Mouse (Mus musculus) myocyte (in vitro differentiated cells): Measurements from ENCODE around the gene Nsf. TPM values are rescaled to one million over a fixed set of nuclear protein-coding genes. Genes with fewer than 3 reads are reported as not detected.

Source experiments
- H3K27me3 ChIP-seq: one replicate; pipeline ENCODE4 v1.6.1; 2011; ENCODE audit not compliant: control insufficient read depth, insufficient read depth, insufficient read length
- H3K36me3 ChIP-seq: one replicate; pipeline ENCODE4 v1.6.1; 2011; ENCODE audit not compliant: control insufficient read depth, insufficient read depth
- H3K4me2 ChIP-seq: one replicate; pipeline ENCODE4 v1.6.1; 2011; ENCODE audit warnings: low read depth, control low read depth
- H3K4me3 ChIP-seq: one replicate; pipeline ENCODE4 v1.5.1; 2011; ENCODE audit warnings: mild to moderate bottlenecking, control low read depth, moderate library complexity
- H3K79me2 ChIP-seq: one replicate; pipeline ENCODE4 v1.6.1; 2011; ENCODE audit not compliant: control insufficient read depth, insufficient read depth
- H3ac ChIP-seq: one replicate; pipeline ENCODE4 v1.6.1; 2011; ENCODE audit not compliant: control insufficient read depth, insufficient read length
- CEBPB ChIP-seq: IDR thresholded peaks from 2 replicates; pipeline ENCODE4 v1.6.1; 2011; ENCODE audit warnings: mild to moderate bottlenecking, moderate library complexity; ENCODE audit not compliant: poor library complexity, insufficient read depth, severe bottlenecking
- E2F4 ChIP-seq: IDR thresholded peaks from one replicate; pipeline ENCODE4 v1.6.1; 2011; ENCODE audit warnings: mild to moderate bottlenecking, control low read depth, moderate library complexity; ENCODE audit not compliant: insufficient read depth
- MAX ChIP-seq: IDR thresholded peaks from one replicate; pipeline ENCODE4 v1.6.1; 2011; ENCODE audit warnings: low read depth, mild to moderate bottlenecking, control low read depth
- MYOD1 ChIP-seq, 3 experiments: IDR thresholded peaks; one replicate each; pipeline ENCODE4 v1.6.1; 2011; ENCODE audit warnings: control low read depth in 2 of 3, low read depth in 2 of 3, mild to moderate bottlenecking in 2 of 3, moderate library complexity in 1 of 3; ENCODE audit not compliant: insufficient read length in 2 of 3, control insufficient read depth in 1 of 3
- MYOG ChIP-seq, 3 experiments: IDR thresholded peaks; one replicate each; pipeline ENCODE4 v1.6.1; 2011; ENCODE audit warnings: control low read depth in 2 of 3, low read depth in 2 of 3, mild to moderate bottlenecking in 2 of 3; ENCODE audit not compliant: insufficient read length in 2 of 3, control insufficient read depth in 1 of 3, insufficient read depth in 1 of 3
- POLR2A ChIP-seq: IDR thresholded peaks from one replicate; pipeline ENCODE4 v1.6.1; 2011; ENCODE audit warnings: low read depth, mild to moderate bottlenecking, control low read depth, moderate library complexity; ENCODE audit not compliant: insufficient read length
- POLR2AphosphoS2 ChIP-seq: IDR thresholded peaks from one replicate; pipeline ENCODE4 v1.6.1; 2011; ENCODE audit warnings: low read depth, control low read depth; ENCODE audit not compliant: insufficient read length
- REST ChIP-seq: IDR thresholded peaks from one replicate; pipeline ENCODE4 v1.6.1; 2011; ENCODE audit warnings: mild to moderate bottlenecking, control low read depth, moderate library complexity; ENCODE audit not compliant: insufficient read depth, insufficient read length
- SRF ChIP-seq: IDR thresholded peaks from one replicate; pipeline ENCODE4 v1.6.1; 2011; ENCODE audit warnings: low read depth; ENCODE audit not compliant: control insufficient read depth, insufficient read length
- TCF12 ChIP-seq: IDR thresholded peaks from one replicate; pipeline ENCODE4 v1.6.1; 2011; ENCODE audit warnings: mild to moderate bottlenecking, control low read depth; ENCODE audit not compliant: poor library complexity, insufficient read depth, severe bottlenecking
- TCF3 ChIP-seq: IDR thresholded peaks from one replicate; pipeline ENCODE4 v1.6.1; 2011; ENCODE audit warnings: low read depth, control low read depth; ENCODE audit not compliant: insufficient read length
- USF1 ChIP-seq: IDR thresholded peaks from one replicate; pipeline ENCODE4 v1.6.1; 2011; ENCODE audit warnings: low read depth, mild to moderate bottlenecking, control low read depth, moderate library complexity
- polyA plus RNA-seq: library from polyadenylated mRNA; unstranded; fragments of >200 nt; fragmentation: generic; extraction: Trizol; gene quantifications from one replicate; pipeline ENCODE4 v1.2.1, GENCODE M21; 2012; ENCODE audit warnings: missing spikeins

Gene Nsf
- polyA plus RNA-seq, 1 experiment: 17.2 TPM

DNA sequence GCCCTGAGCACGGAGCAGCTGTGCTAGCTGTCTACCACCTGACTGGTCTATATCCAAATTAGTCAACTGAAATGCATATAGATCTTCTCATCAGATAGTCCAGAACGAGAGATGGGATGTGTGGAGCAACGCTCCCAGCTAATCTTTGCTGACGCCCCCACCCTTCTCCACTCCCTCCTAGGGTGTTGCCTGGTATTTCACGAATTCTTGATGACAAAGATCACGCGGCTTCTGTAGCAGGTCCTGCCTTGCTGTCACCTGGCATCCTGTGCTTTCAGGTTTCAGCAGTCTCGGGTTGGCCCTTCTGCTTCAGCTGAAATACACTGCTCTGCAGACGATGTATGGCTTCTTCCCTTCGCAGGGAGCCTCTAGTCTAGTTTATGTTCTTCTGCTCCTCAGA, 61.0 kb downstream of the Nsf start:
- H3K4me3 ChIP-seq: no peak overlapping the region
- peaks cover 3% of the 10 kb centered on the region for H3K36me3 ChIP-seq
- TF ChIP-seq SRF (no peak), POLR2AphosphoS2 (no peak), TCF3 (no peak), POLR2A (no peak), USF1 (no peak), MYOG (IDR thresholded peaks at IDR 0.05; ENCODE audit: control insufficient read depth in 1 of 3, insufficient read depth in 1 of 3, insufficient read length in 2 of 3, low read depth in 2 of 3) (no peak), REST (no peak), TCF12 (no peak), CEBPB (no peak), E2F4 (no peak), MYOD1 (IDR thresholded peaks at IDR 0.05; ENCODE audit: control insufficient read depth in 1 of 3, insufficient read length in 2 of 3, low read depth in 2 of 3) (no peak), MAX (no peak)
- H3K4me2 ChIP-seq: no peak overlapping the region
- no peaks in the 10 kb centered on the region for H3K79me2 ChIP-seq
- no peak overlapping the region for H3ac ChIP-seq
- no peaks in the 10 kb centered on the region for H3K27me3 ChIP-seq

DNA sequence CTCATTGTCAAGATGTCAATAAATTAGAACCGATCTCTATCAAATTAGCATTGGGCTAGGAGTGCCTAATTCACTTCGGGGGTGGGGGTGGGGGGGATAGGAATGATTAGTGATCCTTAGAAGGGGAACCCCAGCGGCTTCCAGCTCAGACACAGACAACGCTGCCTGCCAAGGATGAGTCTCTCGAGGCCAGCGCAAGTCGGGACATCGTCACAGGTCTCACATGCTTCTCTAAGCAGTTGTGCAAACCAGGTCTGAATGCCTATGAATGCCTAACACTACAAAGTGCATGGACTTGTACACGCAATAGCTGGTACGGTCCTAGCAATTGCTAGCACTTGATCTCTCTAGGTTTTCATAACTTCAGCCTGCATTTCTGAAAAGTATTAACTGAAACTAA, 62.1 kb downstream of the Nsf start:
- no peaks in the 10 kb centered on the region for H3K79me2 ChIP-seq
- no peaks in the 10 kb centered on the region for H3K27me3 ChIP-seq
- H3ac ChIP-seq: no peak overlapping the region
- H3K4me3 ChIP-seq: no peak overlapping the region
- H3K36me3 ChIP-seq: peaks cover 3% of the 10 kb centered on the region
- H3K4me2 ChIP-seq: no peak overlapping the region
- no peak for TF ChIP-seq SRF
- TF ChIP-seq TCF12: no peak
- no peak for TF ChIP-seq POLR2A
- no peak for TF ChIP-seq MYOG (IDR thresholded peaks at IDR 0.05; ENCODE audit: control insufficient read depth in 1 of 3, insufficient read depth in 1 of 3, insufficient read length in 2 of 3, low read depth in 2 of 3)
- no peak for TF ChIP-seq E2F4
- TF ChIP-seq CEBPB: no peak
- no peak for TF ChIP-seq TCF3
- no peak for TF ChIP-seq MAX
- no peak for TF ChIP-seq MYOD1 (IDR thresholded peaks at IDR 0.05; ENCODE audit: control insufficient read depth in 1 of 3, insufficient read length in 2 of 3, low read depth in 2 of 3)
- no peak for TF ChIP-seq POLR2AphosphoS2
- no peak for TF ChIP-seq USF1
- TF ChIP-seq REST: no peak

DNA sequence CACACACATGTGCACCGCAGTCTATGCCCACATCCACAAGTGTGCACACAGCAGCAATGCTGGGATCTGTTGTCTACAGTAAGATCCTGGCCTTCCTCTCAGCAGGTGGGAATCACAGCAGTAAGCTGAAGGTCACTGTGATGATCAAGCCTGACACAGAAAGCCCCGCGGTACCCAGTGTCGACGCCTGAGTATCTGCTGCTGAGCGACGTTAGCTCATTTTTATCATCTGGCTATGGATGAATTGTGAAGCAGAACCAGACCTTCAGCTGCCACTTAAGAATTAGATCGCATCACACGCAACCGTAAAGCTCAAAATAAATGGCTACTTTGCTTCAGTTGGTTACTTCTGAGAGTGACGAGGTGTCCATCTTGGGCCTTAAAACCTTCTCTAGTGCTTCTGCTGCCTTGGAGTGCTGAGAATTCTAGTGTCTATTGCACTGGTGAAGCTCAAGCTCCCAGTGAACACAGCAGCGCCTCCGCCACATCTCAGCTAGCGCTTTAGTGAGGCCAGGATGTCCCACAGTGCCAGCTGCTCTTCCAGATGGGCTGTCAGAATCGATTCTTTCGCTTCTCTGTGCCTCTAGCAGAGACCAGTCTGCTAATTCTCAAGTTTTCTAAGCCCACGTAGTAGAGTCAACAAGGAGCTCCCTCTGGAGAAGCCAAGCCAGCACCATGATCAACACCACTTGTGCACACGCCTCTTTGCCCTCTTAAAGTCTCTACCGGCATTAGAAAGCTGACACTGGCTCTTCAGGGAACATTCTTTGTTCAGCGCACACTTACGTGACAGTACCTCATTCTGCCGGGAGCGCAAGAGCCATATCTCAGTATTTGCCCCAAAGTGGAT, 63.3 kb downstream of the Nsf start:
- H3ac ChIP-seq: no peak overlapping the region
- no peak overlapping the region for H3K4me2 ChIP-seq
- H3K36me3 ChIP-seq: peaks cover 3% of the 10 kb centered on the region
- H3K79me2 ChIP-seq: no peaks in the 10 kb centered on the region
- no peak overlapping the region for H3K4me3 ChIP-seq
- TF ChIP-seq MYOG (IDR thresholded peaks at IDR 0.05; ENCODE audit: control insufficient read depth in 1 of 3, insufficient read depth in 1 of 3, insufficient read length in 2 of 3, low read depth in 2 of 3): no peak
- no peak for TF ChIP-seq E2F4
- no peak for TF ChIP-seq USF1
- no peak for TF ChIP-seq SRF
- TF ChIP-seq MYOD1 (IDR thresholded peaks at IDR 0.05; ENCODE audit: control insufficient read depth in 1 of 3, insufficient read length in 2 of 3, low read depth in 2 of 3): no peak
- no peak for TF ChIP-seq TCF12
- no peak for TF ChIP-seq MAX
- TF ChIP-seq POLR2A: no peak
- TF ChIP-seq TCF3: no peak
- no peak for TF ChIP-seq REST
- no peak for TF ChIP-seq CEBPB
- no peak for TF ChIP-seq POLR2AphosphoS2
- H3K27me3 ChIP-seq: no peaks in the 10 kb centered on the region

DNA sequence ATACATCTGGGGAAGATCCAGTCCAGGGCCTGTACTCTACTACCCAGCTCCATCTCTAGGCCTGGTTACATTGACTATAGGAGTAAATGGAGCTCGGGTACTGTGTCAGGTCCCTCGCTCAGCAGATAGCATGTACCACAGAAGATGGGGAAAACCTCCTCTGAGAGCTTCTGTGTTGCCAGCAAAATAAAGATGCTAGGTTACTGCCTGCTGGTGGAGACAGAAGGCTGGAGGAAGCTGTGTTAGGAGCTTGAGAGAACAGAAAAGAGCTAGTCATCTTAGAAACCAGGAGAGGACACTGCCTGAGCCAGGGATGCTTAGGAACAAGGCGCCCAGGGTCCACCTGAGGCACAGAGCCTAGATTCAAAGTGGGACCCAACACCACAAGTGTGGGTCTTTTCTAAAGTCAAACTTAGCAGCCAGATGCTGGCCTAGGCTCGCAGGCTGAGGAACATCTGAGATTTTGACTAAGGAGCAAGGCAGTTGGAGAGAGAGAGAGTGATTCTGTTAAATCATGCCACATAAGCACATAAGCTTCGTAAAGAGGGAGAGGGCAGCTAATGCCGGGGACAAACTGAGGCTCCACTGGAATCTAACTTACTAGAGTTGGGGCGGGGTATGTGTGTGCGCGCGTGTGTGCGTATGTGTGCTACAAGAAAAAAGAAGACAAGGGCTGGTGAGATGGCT, 66.0 kb downstream of the Nsf start:
- no peak for TF ChIP-seq USF1
- no peak for TF ChIP-seq CEBPB
- no peak for TF ChIP-seq TCF12
- no peak for TF ChIP-seq MYOD1 (IDR thresholded peaks at IDR 0.05; ENCODE audit: control insufficient read depth in 1 of 3, insufficient read length in 2 of 3, low read depth in 2 of 3)
- no peak for TF ChIP-seq TCF3
- no peak for TF ChIP-seq REST
- no peak for TF ChIP-seq E2F4
- TF ChIP-seq POLR2A: no peak
- no peak for TF ChIP-seq SRF
- no peak for TF ChIP-seq MYOG (IDR thresholded peaks at IDR 0.05; ENCODE audit: control insufficient read depth in 1 of 3, insufficient read depth in 1 of 3, insufficient read length in 2 of 3, low read depth in 2 of 3)
- TF ChIP-seq POLR2AphosphoS2: no peak
- TF ChIP-seq MAX: no peak
- H3K27me3 ChIP-seq: no peaks in the 10 kb centered on the region
- H3K4me2 ChIP-seq: no peak overlapping the region
- no peaks in the 10 kb centered on the region for H3K79me2 ChIP-seq
- H3K4me3 ChIP-seq: no peak overlapping the region
- H3ac ChIP-seq: no peak overlapping the region
- H3K36me3 ChIP-seq: no peaks in the 10 kb centered on the region
